15 mouse cellular contexts compared by ENCODE assay signal in the genomic region with DNA sequence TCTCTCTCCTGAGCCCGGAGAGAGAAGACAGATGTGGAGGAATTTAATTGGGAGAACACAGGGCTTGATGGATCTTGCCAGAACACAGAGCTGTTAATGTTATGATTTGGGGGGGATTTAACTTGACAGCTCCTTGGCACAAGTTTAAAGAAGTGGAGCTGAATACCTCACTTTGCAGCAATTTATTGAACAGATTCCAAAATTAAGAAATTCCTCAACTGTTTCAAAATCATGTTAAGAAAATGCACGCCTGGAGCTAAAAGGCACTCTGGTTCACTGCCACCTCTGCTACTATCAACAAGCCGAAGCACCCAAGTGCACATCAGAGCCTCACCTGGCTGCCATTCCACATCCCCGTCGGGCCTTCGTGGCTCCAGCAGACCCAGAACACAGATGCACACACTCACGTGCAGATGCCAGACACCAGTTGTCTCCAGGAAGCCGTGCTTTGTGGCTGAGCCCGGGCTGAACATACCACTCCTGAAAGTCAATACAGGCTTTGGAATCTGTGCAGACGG. TPM values are rescaled to one million over a fixed set of nuclear protein-coding genes. Genes with fewer than 3 reads are reported as not detected.
DNase-seq lines count a peak whose midpoint lies in the region; ATAC-seq and TF ChIP-seq lines count a peak whose summit lies in the region.
"Had no signal": no experiment of that assay in that cellular context is flagged by ENCODE, and none has a peak within 500 bp of the region (broad histone marks: within the 10 kb centered on the region; RNA-seq: fewer than 3 reads in every experiment).

No protein-coding gene starts in this region.

- 65% methylated on average over 10 of the region's 10 CpGs for WGBS in embryonic facial prominence, embryonic 12.5 days
- 84% methylated on average over 10 of the region's 10 CpGs for WGBS in embryonic facial prominence, embryonic 10.5 days
- WGBS in lung, embryonic 14.5 days: 41% methylated on average over 10 of the region's 10 CpGs
- WGBS in lung, adult 2 months: 45% methylated on average over 10 of the region's 10 CpGs
- 29% methylated on average over 10 of the region's 10 CpGs for WGBS in limb, embryonic 14.5 days
- WGBS in stomach, postnatal 0 days: 31% methylated on average over 10 of the region's 10 CpGs

- H3K9me3 ChIP-seq in embryonic facial prominence, embryonic 12.5 days: no peaks in the 10 kb centered on the region
- H3K9me3 ChIP-seq in embryonic facial prominence, embryonic 10.5 days: no peaks in the 10 kb centered on the region
- no peaks in the 10 kb centered on the region for H3K9me3 ChIP-seq in lung, embryonic 14.5 days (ENCODE audit: low read depth, low read length)
- no peaks in the 10 kb centered on the region for H3K9me3 ChIP-seq in limb, embryonic 14.5 days (ENCODE audit: control insufficient read depth, low read length)
- no peaks in the 10 kb centered on the region for H3K9me3 ChIP-seq in stomach, postnatal 0 days (ENCODE audit: control insufficient read depth, low read length)
- H3K9me3 ChIP-seq: hindbrain, embryonic 12.5 days; limb, embryonic 12.5 days; midbrain, embryonic 15.5 days had no signal

- no peaks in the 10 kb centered on the region for H3K27me3 ChIP-seq in embryonic facial prominence, embryonic 12.5 days
- H3K27me3 ChIP-seq in embryonic facial prominence, embryonic 10.5 days (replicated peaks; ENCODE audit: low read depth, poor library complexity, severe bottlenecking): no peaks in the 10 kb centered on the region
- no peaks in the 10 kb centered on the region for H3K27me3 ChIP-seq in lung, embryonic 14.5 days (ENCODE audit: insufficient read depth, low read length)
- H3K27me3 ChIP-seq in limb, embryonic 14.5 days (ENCODE audit: control insufficient read depth, insufficient read depth, low read length): no peaks in the 10 kb centered on the region
- H3K27me3 ChIP-seq in stomach, postnatal 0 days (ENCODE audit: control insufficient read depth, insufficient read depth, low read length): no peaks in the 10 kb centered on the region
- H3K27me3 ChIP-seq: hindbrain, embryonic 12.5 days; limb, embryonic 12.5 days; midbrain, embryonic 15.5 days had no signal

- H3K4me2 ChIP-seq in embryonic facial prominence, embryonic 12.5 days (replicated peaks): no peak overlapping the region
- 0 out of 2 replicates have a peak overlapping the region, but pooled peaks have one; percentile 3 for H3K4me2 ChIP-seq in lung, embryonic 14.5 days
- no peak overlapping the region for H3K4me2 ChIP-seq in limb, embryonic 14.5 days (replicated peaks; ENCODE audit: low read depth, low read length, severe bottlenecking)
- H3K4me2 ChIP-seq in stomach, postnatal 0 days (replicated peaks; ENCODE audit: low read depth): no peak overlapping the region
- H3K4me2 ChIP-seq: heart, embryonic 11.5 days; hindbrain, embryonic 12.5 days; limb, embryonic 12.5 days; midbrain, embryonic 15.5 days had no signal

- TF ChIP-seq POLR2A in lung, adult 2 months (IDR thresholded peaks at IDR 0.05; ENCODE audit: borderline replicate concordance, extremely low read depth, low read depth, low read length): no peak
- no peak for TF ChIP-seq POLR2A in limb, embryonic 14.5 days (IDR thresholded peaks at IDR 0.05; ENCODE audit: borderline replicate concordance, extremely low read depth, insufficient read depth, insufficient read length)

- no peak for TF ChIP-seq CTCF in lung, embryonic 14.5 days (IDR thresholded peaks at IDR 0.05; ENCODE audit: low read depth)
- no peak for TF ChIP-seq CTCF in lung, adult 2 months (IDR thresholded peaks at IDR 0.05; ENCODE audit: insufficient read depth, low read length)
- TF ChIP-seq CTCF in stomach, postnatal 0 days (IDR thresholded peaks at IDR 0.05; ENCODE audit: low read depth): no peak

- H3K27ac ChIP-seq in embryonic facial prominence, embryonic 12.5 days: peak overlapping the region; percentile 54; the same call in 1 of the 2 replicates
- no peak overlapping the region for H3K27ac ChIP-seq in embryonic facial prominence, embryonic 10.5 days (replicated peaks)
- peak overlapping the region; percentile 56; the same call in 1 of the 2 replicates for H3K27ac ChIP-seq in lung, embryonic 14.5 days (ENCODE audit: low read depth)
- H3K27ac ChIP-seq in limb, embryonic 14.5 days (replicated peaks; ENCODE audit: low read depth, low read length): peak overlapping the region; percentile 21; the same call in 1 of the 2 replicates
- H3K27ac ChIP-seq in stomach, postnatal 0 days (replicated peaks): peak overlapping the region; percentile 56
- H3K27ac ChIP-seq: hindbrain, embryonic 12.5 days; limb, embryonic 12.5 days; midbrain, embryonic 15.5 days had no signal

- H3K4me3 ChIP-seq in embryonic facial prominence, embryonic 12.5 days: no peak overlapping the region
- no peak overlapping the region for H3K4me3 ChIP-seq in embryonic facial prominence, embryonic 10.5 days
- H3K4me3 ChIP-seq in lung, embryonic 14.5 days (ENCODE audit: low read depth, low read length): no peak overlapping the region
- H3K4me3 ChIP-seq in lung, adult 2 months (replicated peaks; ENCODE audit: extremely low read depth, low read depth, low read length): no peak overlapping the region
- H3K4me3 ChIP-seq in limb, embryonic 14.5 days (replicated peaks; ENCODE audit: low read length): no peak overlapping the region
- no peak overlapping the region for H3K4me3 ChIP-seq in stomach, postnatal 0 days (ENCODE audit: low read depth, low read length)
- H3K4me3 ChIP-seq: hindbrain, embryonic 12.5 days; limb, embryonic 12.5 days; midbrain, embryonic 15.5 days had no signal

- no peak for ATAC-seq in embryonic facial prominence, embryonic 12.5 days (ENCODE audit: insufficient number of reproducible peaks, insufficient read depth, low FRiP score, low TSS enrichment)
- peak; percentile 65; the same call in 1 of the 2 replicates for ATAC-seq in lung, embryonic 14.5 days (ENCODE audit: insufficient read depth)
- peak; percentile 60 for ATAC-seq in limb, embryonic 14.5 days (ENCODE audit: low FRiP score, low read depth)
- ATAC-seq in stomach, postnatal 0 days (ENCODE audit: low FRiP score, low TSS enrichment): peak; percentile 71; the same call in 1 of the 2 replicates
- ATAC-seq in activated CD4-positive, CD25-positive, alpha-beta regulatory T cell, adult 4 months: no peak
- ATAC-seq: midbrain, embryonic 15.5 days had no signal

- peaks cover 5% of the 10 kb centered on the region; the same call in 1 of the 2 replicates for H3K4me1 ChIP-seq in embryonic facial prominence, embryonic 12.5 days
- no peaks in the 10 kb centered on the region; the same call in 1 of the 2 replicates for H3K4me1 ChIP-seq in embryonic facial prominence, embryonic 10.5 days
- peaks cover 3% of the 10 kb centered on the region; the same call in 1 of the 2 replicates for H3K4me1 ChIP-seq in lung, embryonic 14.5 days (ENCODE audit: insufficient read depth)
- peaks cover 6% of the 10 kb centered on the region for H3K4me1 ChIP-seq in lung, adult 2 months (ENCODE audit: control insufficient read depth, insufficient read depth, low read length)
- peaks cover 6% of the 10 kb centered on the region for H3K4me1 ChIP-seq in limb, embryonic 14.5 days (ENCODE audit: control insufficient read depth, insufficient read depth, low read length)
- 0 out of 2 replicates have a peak, but pooled peaks cover 5% of the 10 kb centered on the region for H3K4me1 ChIP-seq in stomach, postnatal 0 days (replicated peaks; ENCODE audit: control insufficient read depth, insufficient read depth)
- H3K4me1 ChIP-seq: hindbrain, embryonic 12.5 days; midbrain, embryonic 15.5 days had no signal

- peak; percentile 89 for TF ChIP-seq EP300 in stomach, postnatal 0 days (optimal IDR thresholded peaks at IDR 0.05)

- DNase-seq in embryonic facial prominence, embryonic 10.5 days (ENCODE audit: low spot score): no peak
- peak; percentile 79 for DNase-seq in lung, embryonic 14.5 days
- no peak for DNase-seq in lung, adult 2 months
- peak; percentile 73 for DNase-seq in limb, embryonic 14.5 days (ENCODE audit: low spot score)
- no peak for DNase-seq in stomach, postnatal 0 days (ENCODE audit: low spot score)
- no peak for DNase-seq in B cell, adult 2 months
- DNase-seq: cerebellum, postnatal 36 days; kidney, adult 2 months; layer of hippocampus, postnatal 36 days had no signal

- no peak overlapping the region for H3K9ac ChIP-seq in embryonic facial prominence, embryonic 12.5 days
- H3K9ac ChIP-seq in lung, embryonic 14.5 days: no peak overlapping the region
- H3K9ac ChIP-seq in limb, embryonic 14.5 days (ENCODE audit: low read depth, low read length, severe bottlenecking): no peak overlapping the region
- H3K9ac ChIP-seq in stomach, postnatal 0 days (ENCODE audit: low read length): no peak overlapping the region
- H3K9ac ChIP-seq: hindbrain, embryonic 12.5 days; limb, embryonic 12.5 days; midbrain, embryonic 15.5 days had no signal

- H3K36me3 ChIP-seq in embryonic facial prominence, embryonic 12.5 days: no peaks in the 10 kb centered on the region
- H3K36me3 ChIP-seq in embryonic facial prominence, embryonic 10.5 days (replicated peaks): no peaks in the 10 kb centered on the region
- no peaks in the 10 kb centered on the region for H3K36me3 ChIP-seq in lung, embryonic 14.5 days (ENCODE audit: insufficient read depth)
- H3K36me3 ChIP-seq in limb, embryonic 14.5 days (ENCODE audit: control insufficient read depth, insufficient read depth, low read length): no peaks in the 10 kb centered on the region
- no peaks in the 10 kb centered on the region for H3K36me3 ChIP-seq in stomach, postnatal 0 days (ENCODE audit: control insufficient read depth, insufficient read depth, low read length)
- H3K36me3 ChIP-seq: hindbrain, embryonic 12.5 days; limb, embryonic 12.5 days; midbrain, embryonic 15.5 days had no signal

RNA-seq across cellular contexts. Expression of a gene that starts 28.6 kb away (rescaled TPM):
- 22.8 and 24.8 TPM in 2 replicates for polyA plus RNA-seq in embryonic facial prominence, embryonic 12.5 days (2016; fragmentation: Nextera tagmentation; extraction: Ambion mirVana)
- 15.8 and 15.9 TPM in 2 replicates for polyA plus RNA-seq in embryonic facial prominence, embryonic 10.5 days (2016; fragmentation: Nextera tagmentation; extraction: Ambion mirVana)
- polyA plus RNA-seq in lung, embryonic 14.5 days (2014; fragmentation: Nextera tagmentation; extraction: Ambion mirVana): 33.4 and 35.1 TPM in 2 replicates
- 53.1 and 76.1 TPM in 2 replicates for polyA plus RNA-seq in lung, adult 2 months (2012; rRNA removed)
- polyA plus RNA-seq in limb, embryonic 14.5 days (2012; rRNA removed): 79.8 and 83.7 TPM in 2 replicates
- polyA plus RNA-seq in limb, embryonic 14.5 days (2014; fragmentation: Nextera tagmentation; extraction: Ambion mirVana): 37.5 and 58.6 TPM in 2 replicates
- polyA plus RNA-seq in stomach, postnatal 0 days (2015; fragmentation: Nextera tagmentation; extraction: Ambion mirVana): 16.8 and 24.2 TPM in 2 replicates
- 1 to 10 TPM in 1 of 2 experiments, under 1 TPM in 1; 0.95 to 1.2 TPM for polyA plus RNA-seq in activated CD4-positive, CD25-positive, alpha-beta regulatory T cell, adult 4 months (2017; shearing (Covaris generic))

Comparison
In these comparisons a context has a peak if more than half of its experiments do, and no peak if none do; other contexts are left out.
1. DNase-seq: peak in lung, embryonic 14.5 days (single experiment) and limb, embryonic 14.5 days (single experiment); none in embryonic facial prominence, embryonic 10.5 days (single experiment), lung, adult 2 months (single experiment), stomach, postnatal 0 days (single experiment) and B cell, adult 2 months (0 of 2).
2. ATAC-seq: peak in lung, embryonic 14.5 days (single experiment), limb, embryonic 14.5 days (single experiment) and stomach, postnatal 0 days (single experiment); none in embryonic facial prominence, embryonic 12.5 days (single experiment) and activated CD4-positive, CD25-positive, alpha-beta regulatory T cell, adult 4 months (single experiment).